Mouse (Mus musculus) midbrain, embryonic 10.5 days (tissue): Measurements from ENCODE around the gene Orc6. TPM values are rescaled to one million over a fixed set of nuclear protein-coding genes. Genes with fewer than 3 reads are reported as not detected.

Source experiments
- DNase-seq: peaks from one replicate; pipeline ENCODE4 v3.0.0-alpha.2; 2017; ENCODE audit warnings: low spot score
- H3K27ac ChIP-seq: fragments of 300-500 bp; sonication (generic); replicated peaks from 2 replicates; pipeline ENCODE4 v1.5.1; 2016; ENCODE audit warnings: mild to moderate bottlenecking
- H3K27me3 ChIP-seq: fragments of 300-500 bp; sonication (generic); 2 replicates; pipeline ENCODE4 v1.6.1; 2016; ENCODE audit warnings: low read depth, mild to moderate bottlenecking; ENCODE audit not compliant: poor library complexity, severe bottlenecking
- H3K36me3 ChIP-seq: fragments of 300-500 bp; sonication (generic); 2 replicates; pipeline ENCODE4 v1.6.1; 2016; ENCODE audit warnings: mild to moderate bottlenecking, moderate library complexity
- H3K4me1 ChIP-seq: fragments of 300-500 bp; sonication (generic); 2 replicates; pipeline ENCODE4 v1.6.1; 2016
- H3K4me3 ChIP-seq: fragments of 300-500 bp; sonication (generic); 2 replicates; pipeline ENCODE4 v1.5.1; 2016; ENCODE audit warnings: mild to moderate bottlenecking, moderate library complexity
- H3K9me3 ChIP-seq: fragments of 300-500 bp; sonication (generic); replicated peaks from 2 replicates; pipeline ENCODE4 v1.6.1; 2016; ENCODE audit warnings: mild to moderate bottlenecking
- WGBS: fragments of 180-500 bp; shearing (Covaris S2); methylation state at CpG from one replicate; pipeline ENCODE4 v1.1.7; 2016; 5-methylcytosine and 5-hydroxymethylcytosine counted together
- polyA plus RNA-seq: library from polyadenylated mRNA; unstranded; fragments of >200 nt; fragmentation: Nextera tagmentation; extraction: Ambion mirVana; gene quantifications from 2 replicates; pipeline ENCODE4 v1.2.1, GENCODE M21; 2016

Gene Orc6
- 145 and 157 TPM in 2 replicates for polyA plus RNA-seq

DNA sequence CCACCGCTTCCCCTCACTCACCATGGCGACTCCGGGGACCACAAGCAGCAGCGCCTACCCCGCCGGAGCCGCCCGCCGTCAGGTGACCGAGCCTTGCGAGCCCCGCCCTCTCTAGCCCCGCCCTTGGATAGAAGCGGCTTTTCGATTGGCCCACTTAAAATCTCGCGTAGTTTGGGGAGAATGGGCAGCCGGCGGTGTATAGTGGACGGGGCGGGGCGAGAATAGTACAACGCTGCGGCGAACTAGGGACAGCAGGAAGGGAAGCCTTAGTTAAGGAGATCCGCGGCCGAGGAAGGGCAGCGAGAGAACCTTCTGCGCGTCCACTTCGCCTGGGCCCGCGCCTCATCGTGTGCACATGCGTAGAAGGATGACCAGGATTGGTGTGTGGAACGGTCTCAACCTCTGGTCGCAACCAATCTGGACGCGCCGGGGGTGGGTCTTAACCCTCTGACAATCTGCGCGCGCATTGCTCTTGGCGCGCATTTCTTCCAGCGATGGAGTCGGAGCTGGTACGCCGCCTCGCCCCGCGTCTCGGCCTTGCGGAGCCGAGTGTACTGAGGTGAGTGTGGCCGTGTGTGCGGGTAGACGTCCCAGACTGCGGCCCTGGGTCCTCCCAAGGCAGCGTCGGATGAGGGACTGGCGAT is at the start of gene Orc6, which contains the start of gene Vps35:
TSS of gene Orc6 (plus strand) at position 199 of the 644 bp plus-strand sequence.
TSS of gene Vps35 (minus strand) at position 369 of the 644 bp plus-strand sequence.
- Histone ChIP-seq H3K27ac (peak within 1 kb of the TSS; percentile 98), H3K4me3 (peak within 1 kb of the TSS; percentile 95), H3K36me3 (peaks cover 38% of the 10 kb centered on the region), H3K4me1 (peaks cover 37% of the 10 kb centered on the region), H3K27me3 (no peaks in the 10 kb centered on the region), H3K9me3 (no peaks in the 10 kb centered on the region)
- peak; percentile 96 for DNase-seq
- under 1% methylated on average over 63 of the region's 63 CpGs for WGBS

DNA sequence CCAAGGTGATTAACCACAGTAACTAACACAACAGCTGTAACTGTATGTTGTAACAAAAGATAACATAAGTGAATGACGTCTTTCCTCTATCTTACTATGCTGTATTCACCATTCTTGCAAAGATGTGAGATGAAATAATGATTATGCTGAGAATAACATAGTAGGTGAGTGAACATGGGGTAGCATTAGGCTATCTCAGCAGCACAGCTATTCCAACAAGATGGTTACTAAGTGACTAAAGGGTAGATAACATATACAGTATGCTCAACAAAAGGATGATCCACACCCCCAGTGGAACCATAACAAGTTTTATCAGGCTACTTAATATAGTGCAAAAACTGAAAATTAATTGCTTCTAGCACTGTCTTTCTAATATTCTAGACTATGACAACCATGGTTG is 12.6 kb upstream of the Orc6 start:
- Histone ChIP-seq H3K9me3 (no peaks in the 10 kb centered on the region), H3K4me3 (no peak overlapping the region), H3K36me3 (peaks cover 87% of the 10 kb centered on the region), H3K4me1 (no peaks in the 10 kb centered on the region), H3K27ac (no peak overlapping the region), H3K27me3 (no peaks in the 10 kb centered on the region)
- DNase-seq: no peak
- 97% methylated on average over 1 of the region's 1 CpGs for WGBS

DNA sequence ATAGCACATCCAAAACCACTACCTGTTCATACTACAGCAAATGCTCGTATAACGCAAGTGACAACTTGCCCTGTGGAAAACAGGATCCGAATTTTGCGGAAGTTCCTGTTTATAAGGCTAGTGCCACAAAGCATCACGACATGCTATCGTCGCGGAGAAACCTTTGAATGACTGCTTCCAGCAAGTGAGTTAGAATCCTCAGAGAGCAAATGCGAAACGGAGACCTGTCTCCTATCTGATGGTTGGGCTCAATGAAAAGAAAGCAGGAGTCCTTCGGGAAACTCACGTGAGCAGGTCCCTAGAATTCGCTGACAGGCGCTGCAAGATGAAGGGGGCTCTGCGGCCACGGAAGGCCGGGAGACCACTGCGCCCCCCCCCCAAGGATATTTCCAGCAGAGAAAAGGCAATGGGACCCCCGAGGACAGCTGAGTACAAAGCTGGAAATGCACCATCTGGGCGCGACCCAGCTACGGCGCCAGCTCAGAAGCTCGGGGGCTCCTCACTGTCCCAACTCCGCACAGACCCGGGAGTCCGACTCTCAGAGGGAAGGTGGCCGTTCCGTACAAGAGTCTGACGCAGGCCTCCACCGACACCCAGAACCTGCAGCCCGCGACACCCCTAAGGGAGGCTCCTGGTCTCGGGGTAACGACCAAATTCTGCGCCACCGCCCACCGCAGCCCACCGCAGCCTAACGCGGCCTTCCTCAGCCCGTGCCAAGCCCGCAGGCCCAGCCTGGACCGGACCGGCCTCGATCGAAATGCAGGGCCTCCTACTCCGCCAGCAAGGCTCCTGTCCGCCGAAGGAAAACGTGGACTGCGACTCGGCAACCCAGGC is 615 bp upstream of the Orc6 start:
- H3K27me3 ChIP-seq: no peaks in the 10 kb centered on the region
- WGBS: 1% methylated on average over 53 of the region's 53 CpGs
- DNase-seq: peak; percentile 15
- H3K4me1 ChIP-seq: peaks cover 37% of the 10 kb centered on the region
- H3K4me3 ChIP-seq: peak overlapping the region; percentile 95
- H3K9me3 ChIP-seq: no peaks in the 10 kb centered on the region
- H3K36me3 ChIP-seq: peaks cover 38% of the 10 kb centered on the region
- peak overlapping the region; percentile 98 for H3K27ac ChIP-seq

DNA sequence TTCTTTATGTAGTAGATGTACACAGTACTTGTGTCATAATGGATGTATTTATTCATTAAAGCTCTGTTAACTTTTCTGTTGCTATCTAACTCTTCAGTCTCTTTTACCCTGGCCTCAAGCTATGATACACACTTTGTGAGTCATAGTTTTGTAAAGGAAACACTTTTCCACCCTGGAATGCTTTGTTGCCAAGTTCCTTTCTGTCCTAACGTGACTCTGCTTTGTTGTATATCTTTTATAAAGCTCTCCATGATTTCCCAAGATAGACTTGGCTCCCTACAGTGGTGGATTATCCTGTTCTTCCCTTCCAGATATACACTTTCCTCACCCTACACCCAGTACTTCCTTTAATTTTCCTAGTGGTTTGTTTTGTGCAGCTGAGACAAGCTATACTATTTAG is 2.5 kb downstream of the Orc6 start:
- no peaks in the 10 kb centered on the region for H3K27me3 ChIP-seq
- no peaks in the 10 kb centered on the region for H3K9me3 ChIP-seq
- no peak overlapping the region for H3K27ac ChIP-seq
- peaks cover 59% of the 10 kb centered on the region for H3K36me3 ChIP-seq
- H3K4me3 ChIP-seq: no peak overlapping the region
- H3K4me1 ChIP-seq: peaks cover 37% of the 10 kb centered on the region
- WGBS: 71% methylated on average over 1 of the region's 1 CpGs
- no peak for DNase-seq

DNA sequence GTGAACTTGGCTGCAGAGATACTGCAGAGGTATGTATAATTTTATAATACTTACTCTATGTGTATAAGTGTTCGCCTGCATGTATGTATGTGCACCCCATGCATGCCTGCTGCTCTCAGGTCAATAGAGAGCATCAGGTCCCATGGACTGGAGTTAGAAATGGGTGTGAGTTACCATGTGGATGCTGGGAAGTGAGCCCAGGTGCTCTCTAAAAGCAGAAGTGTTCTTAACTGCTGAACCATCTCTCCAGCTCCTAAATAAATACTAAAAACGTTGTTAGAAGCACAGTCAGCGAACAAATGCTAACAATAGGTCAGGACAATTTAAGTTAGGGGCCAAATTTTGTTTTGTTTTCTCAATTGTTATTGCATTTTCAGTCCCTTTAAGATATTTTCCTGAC is 3.5 kb downstream of the Orc6 start:
- Histone ChIP-seq H3K4me1 (peaks cover 29% of the 10 kb centered on the region), H3K36me3 (peaks cover 69% of the 10 kb centered on the region), H3K9me3 (no peaks in the 10 kb centered on the region), H3K27ac (no peak overlapping the region), H3K4me3 (no peak overlapping the region), H3K27me3 (no peaks in the 10 kb centered on the region)
- 96% methylated on average over 3 of the region's 3 CpGs for WGBS
- DNase-seq: no peak

- Histone ChIP-seq H3K4me1 (peaks cover 23% of the 10 kb centered on the region), H3K27ac (no peak overlapping the region), H3K36me3 (peaks cover 75% of the 10 kb centered on the region), H3K9me3 (no peaks in the 10 kb centered on the region), H3K4me3 (no peak overlapping the region), H3K27me3 (no peaks in the 10 kb centered on the region)
- DNase-seq: no peak
- WGBS: 92% methylated on average over 5 of the region's 5 CpGs
Observed at GRCm38 (mm10) chr8:85303531-85303930, 4.1 kb downstream of the Orc6 start.

DNA sequence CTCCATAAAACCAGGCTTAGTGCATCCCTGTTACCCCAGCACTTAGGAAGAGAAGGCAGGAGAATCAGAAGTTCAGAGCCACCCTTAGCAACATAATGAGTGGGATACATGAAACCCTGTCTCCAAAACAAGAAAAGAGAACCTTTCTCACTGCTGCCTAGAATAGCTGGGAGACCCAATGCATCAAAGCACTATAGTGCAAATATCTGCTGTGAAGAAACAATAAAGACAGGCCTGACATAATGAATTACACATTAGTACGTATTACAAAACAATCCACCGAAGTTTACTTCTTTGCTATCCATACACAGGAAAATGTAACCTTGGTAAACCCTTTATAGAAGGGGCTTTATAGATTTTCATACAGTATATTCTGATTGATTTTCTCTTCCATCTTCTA is 9.1 kb downstream of the Orc6 start:
- Histone ChIP-seq H3K9me3 (no peaks in the 10 kb centered on the region), H3K36me3 (peaks cover 64% of the 10 kb centered on the region), H3K4me1 (no peaks in the 10 kb centered on the region), H3K27ac (no peak overlapping the region), H3K4me3 (no peak overlapping the region), H3K27me3 (no peaks in the 10 kb centered on the region)
- WGBS: 93% methylated on average over 2 of the region's 2 CpGs
- DNase-seq: no peak

DNA sequence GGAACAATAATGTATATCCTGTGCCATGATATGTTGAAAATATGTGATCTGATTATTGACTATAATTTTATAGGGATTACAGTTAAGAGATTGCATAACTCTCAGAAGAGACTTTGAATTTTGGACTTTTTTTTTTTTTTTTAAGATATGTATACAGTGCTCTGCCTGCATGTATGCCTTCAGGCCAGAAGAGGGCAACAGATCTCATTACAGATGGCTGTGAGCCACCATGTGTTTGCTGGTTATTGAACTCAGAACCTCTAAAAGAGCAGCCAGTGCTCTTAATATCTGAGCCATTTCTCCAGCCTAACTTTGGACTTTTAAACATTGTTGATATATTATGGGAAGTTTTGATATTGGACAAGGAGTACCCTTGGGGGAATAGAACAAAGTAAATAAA is 12.3 kb downstream of the Orc6 start:
- Histone ChIP-seq H3K27me3 (no peaks in the 10 kb centered on the region), H3K36me3 (peaks cover 33% of the 10 kb centered on the region), H3K4me1 (no peaks in the 10 kb centered on the region), H3K9me3 (no peaks in the 10 kb centered on the region), H3K4me3 (no peak overlapping the region), H3K27ac (no peak overlapping the region)
- no peak for DNase-seq

- Histone ChIP-seq H3K4me1 (no peaks in the 10 kb centered on the region), H3K36me3 (peaks cover 20% of the 10 kb centered on the region), H3K4me3 (no peak overlapping the region), H3K27ac (no peak overlapping the region), H3K9me3 (peaks cover 3% of the 10 kb centered on the region; the same call in 1 of the 2 replicates), H3K27me3 (no peaks in the 10 kb centered on the region)
- 82% methylated on average over 3 of the region's 3 CpGs for WGBS
- DNase-seq: no peak
Observed at GRCm38 (mm10) chr8:85313036-85313435, 13.6 kb downstream of the Orc6 start.

GRCm38 (mm10) chr8:85318534-85318933 is 19.1 kb downstream of the Orc6 start:
- no peak for DNase-seq
- Histone ChIP-seq H3K36me3 (no peaks in the 10 kb centered on the region), H3K4me3 (no peak overlapping the region), H3K4me1 (no peaks in the 10 kb centered on the region), H3K9me3 (peaks cover 10% of the 10 kb centered on the region; the same call in 1 of the 2 replicates), H3K27me3 (no peaks in the 10 kb centered on the region), H3K27ac (no peak overlapping the region)
- 95% methylated on average over 4 of the region's 4 CpGs for WGBS

DNA sequence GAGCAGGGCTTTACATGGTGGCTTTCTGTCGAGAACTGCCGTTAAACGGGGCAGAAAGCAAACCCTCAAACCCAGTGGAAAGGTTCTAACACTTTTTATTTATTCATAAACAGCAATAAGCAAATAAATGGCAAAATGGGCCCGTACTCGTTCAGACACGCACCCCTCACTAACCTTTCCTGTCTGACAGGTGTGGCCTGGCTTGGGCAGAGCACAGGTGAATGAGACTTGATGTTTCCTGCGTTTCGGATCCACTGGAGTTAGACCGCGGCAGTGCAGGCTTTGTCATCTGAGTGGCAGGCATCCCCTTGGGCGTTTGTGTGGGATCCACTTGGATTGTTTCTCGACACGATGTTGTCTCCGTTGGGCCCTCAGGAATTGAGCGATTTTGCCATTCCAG is 22.5 kb downstream of the Orc6 start:
- no peaks in the 10 kb centered on the region for H3K27me3 ChIP-seq
- 87% methylated on average over 15 of the region's 15 CpGs for WGBS
- no peaks in the 10 kb centered on the region for H3K4me1 ChIP-seq
- DNase-seq: no peak
- H3K36me3 ChIP-seq: no peaks in the 10 kb centered on the region
- H3K9me3 ChIP-seq: peaks cover 10% of the 10 kb centered on the region; the same call in 1 of the 2 replicates
- H3K27ac ChIP-seq: no peak overlapping the region
- no peak overlapping the region for H3K4me3 ChIP-seq

DNA sequence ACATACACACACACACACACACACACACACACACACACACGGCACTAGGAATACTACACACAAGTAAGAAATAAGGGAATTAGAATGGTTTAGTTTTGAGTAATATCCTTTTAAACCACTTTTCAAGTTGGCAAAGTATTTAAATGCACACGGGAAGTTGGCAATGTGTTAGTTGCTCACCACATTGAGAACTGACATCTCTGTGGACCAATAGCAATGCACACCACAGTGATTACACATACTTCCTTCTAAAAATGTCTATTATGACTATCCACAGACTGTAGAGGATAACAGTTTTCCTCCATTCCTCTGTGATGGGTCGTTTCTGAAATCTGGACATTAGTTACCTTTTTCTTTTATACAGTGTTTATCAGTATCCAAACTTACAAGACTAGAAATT is 23.7 kb downstream of the Orc6 start:
- no peak for DNase-seq
- no peak overlapping the region for H3K27ac ChIP-seq
- WGBS: 85% methylated on average over 3 of the region's 3 CpGs
- H3K4me3 ChIP-seq: no peak overlapping the region
- H3K9me3 ChIP-seq: peaks cover 7% of the 10 kb centered on the region; the same call in 1 of the 2 replicates
- no peaks in the 10 kb centered on the region for H3K27me3 ChIP-seq
- no peaks in the 10 kb centered on the region for H3K4me1 ChIP-seq
- no peaks in the 10 kb centered on the region for H3K36me3 ChIP-seq

GRCm38 (mm10) chr8:85327036-85327435 is 27.6 kb downstream of the Orc6 start:
- 85% methylated on average over 9 of the region's 9 CpGs for WGBS

More at GRCm38 (mm10) chr8:85327036-85327435, 27.6 kb downstream of the Orc6 start:
- Histone ChIP-seq H3K4me1 (no peaks in the 10 kb centered on the region), H3K4me3 (no peak overlapping the region), H3K36me3 (no peaks in the 10 kb centered on the region), H3K27ac (no peak overlapping the region), H3K27me3 (no peaks in the 10 kb centered on the region), H3K9me3 (no peaks in the 10 kb centered on the region)
- DNase-seq: no peak
